28 mouse cellular contexts compared by ENCODE assay signal in the genomic region with DNA sequence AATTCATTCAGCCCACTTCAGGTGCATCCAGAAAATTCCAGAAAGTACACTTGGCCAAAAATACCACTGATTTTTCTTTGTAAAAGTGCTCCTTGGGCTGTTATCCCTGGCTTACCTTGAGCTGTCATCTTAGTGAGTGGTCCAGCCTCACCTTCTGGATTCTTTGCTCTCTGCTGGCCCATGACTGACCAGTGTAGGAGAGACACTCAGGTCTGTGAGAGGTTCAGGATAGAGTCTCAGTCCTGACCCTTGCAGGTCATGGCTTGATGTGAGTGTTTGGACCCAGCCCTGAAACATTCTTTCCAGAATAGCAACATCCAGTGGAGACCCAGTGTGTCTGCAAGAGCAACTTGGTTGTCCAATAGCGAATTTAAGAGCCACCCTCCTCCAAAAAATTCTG.
"Had no signal": no experiment of that assay in that cellular context is flagged by ENCODE, and none has a peak within 500 bp of the region (broad histone marks: within the 10 kb centered on the region; RNA-seq: fewer than 3 reads in every experiment).

No protein-coding gene starts in this region.

- H3K9me3 ChIP-seq: embryonic facial prominence, embryonic 10.5 days; embryonic facial prominence, embryonic 12.5 days; embryonic facial prominence, embryonic 13.5 days; embryonic facial prominence, embryonic 15.5 days; forebrain, embryonic 12.5 days; forebrain, embryonic 13.5 days; forebrain, embryonic 15.5 days had no signal

- H3K4me2 ChIP-seq: embryonic facial prominence, embryonic 12.5 days; embryonic facial prominence, embryonic 13.5 days; embryonic facial prominence, embryonic 15.5 days; forebrain, embryonic 12.5 days; forebrain, embryonic 13.5 days; forebrain, embryonic 15.5 days had no signal

- ATAC-seq: forebrain, embryonic 13.5 days; forebrain, embryonic 14.5 days; forebrain, embryonic 15.5 days; forebrain, embryonic 16.5 days; forebrain, postnatal 0 days had no signal

- H3K4me3 ChIP-seq: embryonic facial prominence, embryonic 10.5 days; embryonic facial prominence, embryonic 12.5 days; embryonic facial prominence, embryonic 13.5 days; embryonic facial prominence, embryonic 15.5 days; erythroblast, embryonic 14.5 days; forebrain, embryonic 10.5 days; forebrain, embryonic 12.5 days; forebrain, embryonic 13.5 days; forebrain, embryonic 15.5 days; gastrocnemius, adult 2 months; heart, adult 2 months had no signal

- H3K27ac ChIP-seq: embryonic facial prominence, embryonic 10.5 days; embryonic facial prominence, embryonic 12.5 days; embryonic facial prominence, embryonic 13.5 days; embryonic facial prominence, embryonic 15.5 days; forebrain, embryonic 10.5 days; forebrain, embryonic 12.5 days; forebrain, embryonic 13.5 days; forebrain, embryonic 15.5 days; gastrocnemius, adult 2 months; heart, adult 2 months had no signal

- DNase-seq: cerebellum, adult 2 months; cerebellum, adult 8-10 months; cerebellum, adult 9-10 months; cerebellum, adult 9-11 months; cerebellum, postnatal 10 days; cerebellum, postnatal 14 days; cerebellum, postnatal 25 days; cerebellum, postnatal 36 days; embryo, embryonic 11 days; forebrain, postnatal 0 days; gastrocnemius, adult 2 months; gastrocnemius, postnatal 10 days; gastrocnemius, postnatal 14 days; gastrocnemius, postnatal 25 days; gastrocnemius, postnatal 36 days; heart, adult 18-20 months; heart, adult 2 months had no signal

- H3K4me1 ChIP-seq: embryonic facial prominence, embryonic 12.5 days; embryonic facial prominence, embryonic 13.5 days; embryonic facial prominence, embryonic 15.5 days; forebrain, embryonic 15.5 days had no signal

- H3K9ac ChIP-seq: embryonic facial prominence, embryonic 12.5 days; embryonic facial prominence, embryonic 13.5 days; embryonic facial prominence, embryonic 15.5 days; forebrain, embryonic 12.5 days; forebrain, embryonic 13.5 days; forebrain, embryonic 15.5 days; forebrain, postnatal 0 days had no signal

- H3K36me3 ChIP-seq: embryonic facial prominence, embryonic 10.5 days; embryonic facial prominence, embryonic 12.5 days; embryonic facial prominence, embryonic 13.5 days; embryonic facial prominence, embryonic 15.5 days; forebrain, embryonic 10.5 days; forebrain, embryonic 12.5 days; forebrain, embryonic 15.5 days had no signal
